Mouse (Mus musculus) kidney, postnatal 36 days (tissue): Measurements from ENCODE around the gene Pxylp1.
"Not testable (repeated sequence)": the region's sequence is repeated elsewhere in the genome, so short reads cannot be mapped to it uniquely, and the experiment has no call there.

ENCODE experiments used
- DNase-seq, 2 experiments: peaks; one replicate each; pipeline ENCODE4 v3.0.0; 2021 to 2022; ENCODE audit warnings: mixed read lengths in 2 of 2

Gene Pxylp1

GRCm38 (mm10) chr9:96892546-96892945 is at the start of gene Pxylp1:
Gene Pxylp1, minus strand, starts transcription at chr9:96892669.
- no peak for DNase-seq

- no peak for DNase-seq
These were observed 46.4 kb upstream of the Pxylp1 start for GRCm38 (mm10) chr9:96938887-96939286.

GRCm38 (mm10) chr9:96936427-96936826 is 44.0 kb upstream of the Pxylp1 start:
- DNase-seq, result not testable (repeated sequence)

GRCm38 (mm10) chr9:96935556-96936300 is 43.3 kb upstream of the Pxylp1 start:
- DNase-seq, result no peak

GRCm38 (mm10) chr9:96934816-96935215 is 42.3 kb upstream of the Pxylp1 start:
- no peak for DNase-seq

- no peak for DNase-seq
These were observed 40.3 kb upstream of the Pxylp1 start for GRCm38 (mm10) chr9:96932751-96933150.

GRCm38 (mm10) chr9:96923577-96924316 is 31.3 kb upstream of the Pxylp1 start:
- DNase-seq, result no peak

GRCm38 (mm10) chr9:96923119-96923518 is 30.6 kb upstream of the Pxylp1 start:
- DNase-seq, result no peak

GRCm38 (mm10) chr9:96916620-96917538 is 24.4 kb upstream of the Pxylp1 start:
- peak; percentile 93 to 95 for DNase-seq

GRCm38 (mm10) chr9:96916076-96916475 is 23.6 kb upstream of the Pxylp1 start:
- no peak for DNase-seq

GRCm38 (mm10) chr9:96914851-96915250 is 22.4 kb upstream of the Pxylp1 start:
- DNase-seq, result peak; percentile 57 to 60

GRCm38 (mm10) chr9:96914005-96914404 is 21.5 kb upstream of the Pxylp1 start:
- DNase-seq, result no peak

- no peak for DNase-seq
These were observed 17.0 kb upstream of the Pxylp1 start for GRCm38 (mm10) chr9:96909503-96909902.

- DNase-seq, result no peak
These were observed 16.3 kb upstream of the Pxylp1 start for GRCm38 (mm10) chr9:96908737-96909136.

- no peak for DNase-seq
These were observed 12.2 kb upstream of the Pxylp1 start for GRCm38 (mm10) chr9:96904360-96905355.

- DNase-seq, result no peak
These were observed 7.2 kb upstream of the Pxylp1 start for GRCm38 (mm10) chr9:96899717-96900116.

- DNase-seq, result no peak
These were observed 6.5 kb upstream of the Pxylp1 start for GRCm38 (mm10) chr9:96899004-96899403.

GRCm38 (mm10) chr9:96896690-96897089 is 4.2 kb upstream of the Pxylp1 start:
- DNase-seq, result no peak

GRCm38 (mm10) chr9:96893582-96893981 is 1.1 kb upstream of the Pxylp1 start:
- DNase-seq, result peak; percentile 49 to 57

GRCm38 (mm10) chr9:96891341-96892330 is 833 bp downstream of the Pxylp1 start:
- peak; percentile 38 to 39 for DNase-seq
